Comparison of ENCODE assay signal across 13 mouse cellular contexts in genomic region chr13:6029461-6029860, GRCm38 (mm10).
A peak's percentile ranks its signal among the peaks of the same experiment; 100 is the strongest.
DNase-seq lines count a peak whose midpoint lies in the region; ATAC-seq lines count a peak whose summit lies in the region.
"Had no signal": no experiment of that assay in that cellular context is flagged by ENCODE, and none has a peak within 500 bp of the region (broad histone marks: within the 10 kb centered on the region; RNA-seq: fewer than 3 reads in every experiment).

No protein-coding gene starts in this region.

- H3K9me3 ChIP-seq in hindbrain, embryonic 11.5 days (ENCODE audit: control insufficient read depth, low read length): no peaks in the 10 kb centered on the region
- no peaks in the 10 kb centered on the region for H3K9me3 ChIP-seq in hindbrain, embryonic 13.5 days
- no peaks in the 10 kb centered on the region for H3K9me3 ChIP-seq in limb, embryonic 11.5 days (ENCODE audit: control insufficient read depth, low read length)
- H3K9me3 ChIP-seq in stomach, embryonic 16.5 days (replicated peaks; ENCODE audit: control insufficient read depth, low read length): no peaks in the 10 kb centered on the region
- H3K9me3 ChIP-seq in kidney, embryonic 16.5 days (ENCODE audit: low read length): no peaks in the 10 kb centered on the region
- H3K9me3 ChIP-seq: embryonic facial prominence, embryonic 12.5 days; neural tube, embryonic 13.5 days had no signal

- WGBS in hindbrain, embryonic 11.5 days: 78% methylated on average over 6 of the region's 6 CpGs
- 84% methylated on average over 6 of the region's 6 CpGs for WGBS in hindbrain, embryonic 13.5 days
- 17% methylated on average over 6 of the region's 6 CpGs for WGBS in limb, embryonic 11.5 days
- 68% methylated on average over 6 of the region's 6 CpGs for WGBS in stomach, embryonic 16.5 days
- WGBS in kidney, embryonic 16.5 days: 82% methylated on average over 6 of the region's 6 CpGs

- H3K4me1 ChIP-seq in hindbrain, embryonic 11.5 days (replicated peaks; ENCODE audit: control insufficient read depth, insufficient read depth, low read length): no peaks in the 10 kb centered on the region
- H3K4me1 ChIP-seq in hindbrain, embryonic 13.5 days (replicated peaks): 0 out of 2 replicates have a peak, but pooled peaks cover 2% of the 10 kb centered on the region
- peaks cover 4% of the 10 kb centered on the region; the same call in 1 of the 2 replicates for H3K4me1 ChIP-seq in limb, embryonic 11.5 days (ENCODE audit: control insufficient read depth, insufficient read depth, low read length)
- H3K4me1 ChIP-seq in stomach, embryonic 16.5 days (ENCODE audit: control insufficient read depth, insufficient read depth, low read length): no peaks in the 10 kb centered on the region
- H3K4me1 ChIP-seq in kidney, embryonic 16.5 days (ENCODE audit: insufficient read depth, low read length): no peaks in the 10 kb centered on the region
- H3K4me1 ChIP-seq: neural tube, embryonic 13.5 days had no signal

- H3K9ac ChIP-seq in hindbrain, embryonic 11.5 days (ENCODE audit: low read depth, low read length): no peak overlapping the region
- H3K9ac ChIP-seq in hindbrain, embryonic 13.5 days: no peak overlapping the region
- H3K9ac ChIP-seq in limb, embryonic 11.5 days (ENCODE audit: low read length): no peak overlapping the region
- H3K9ac ChIP-seq in stomach, embryonic 16.5 days (ENCODE audit: low read length): no peak overlapping the region
- no peak overlapping the region for H3K9ac ChIP-seq in kidney, embryonic 16.5 days (replicated peaks; ENCODE audit: low read length)
- H3K9ac ChIP-seq: embryonic facial prominence, embryonic 12.5 days; neural tube, embryonic 13.5 days had no signal

- no peaks in the 10 kb centered on the region for H3K27me3 ChIP-seq in hindbrain, embryonic 11.5 days (ENCODE audit: control insufficient read depth, insufficient read depth, low read length)
- H3K27me3 ChIP-seq in hindbrain, embryonic 13.5 days: no peaks in the 10 kb centered on the region
- no peaks in the 10 kb centered on the region for H3K27me3 ChIP-seq in limb, embryonic 11.5 days (ENCODE audit: control insufficient read depth, insufficient read depth, low read length)
- H3K27me3 ChIP-seq in stomach, embryonic 16.5 days (ENCODE audit: control insufficient read depth, insufficient read depth, low read length): no peaks in the 10 kb centered on the region
- no peaks in the 10 kb centered on the region for H3K27me3 ChIP-seq in kidney, embryonic 16.5 days (ENCODE audit: insufficient read depth, low read length)
- H3K27me3 ChIP-seq: embryonic facial prominence, embryonic 12.5 days; neural tube, embryonic 13.5 days had no signal

- no peaks in the 10 kb centered on the region for H3K36me3 ChIP-seq in hindbrain, embryonic 11.5 days (ENCODE audit: control insufficient read depth, insufficient read depth, low read length)
- no peaks in the 10 kb centered on the region for H3K36me3 ChIP-seq in hindbrain, embryonic 13.5 days
- H3K36me3 ChIP-seq in limb, embryonic 11.5 days (ENCODE audit: control insufficient read depth, insufficient read depth, low read length): no peaks in the 10 kb centered on the region
- H3K36me3 ChIP-seq in stomach, embryonic 16.5 days (ENCODE audit: control insufficient read depth, insufficient read depth, low read length): no peaks in the 10 kb centered on the region
- H3K36me3 ChIP-seq in kidney, embryonic 16.5 days (ENCODE audit: insufficient read depth, low read length): no peaks in the 10 kb centered on the region
- H3K36me3 ChIP-seq: embryonic facial prominence, embryonic 12.5 days; neural tube, embryonic 13.5 days had no signal

- peak; percentile 32 for DNase-seq in hindbrain, embryonic 11.5 days (ENCODE audit: low spot score)
- peak; percentile 72 for DNase-seq in embryo, embryonic 10.5 days (ENCODE audit: low spot score)
- peak; percentile 67 for DNase-seq in limb, embryonic 11.5 days (ENCODE audit: low spot score)
- DNase-seq in gastrocnemius, adult 8-10 months (ENCODE audit: low spot score in 2 of 2): no peak
- DNase-seq: cerebellum, adult 18-20 months; kidney, postnatal 4 days; lung, adult 2 months had no signal

- H3K27ac ChIP-seq in hindbrain, embryonic 11.5 days (ENCODE audit: low read depth, low read length): no peak overlapping the region
- H3K27ac ChIP-seq in hindbrain, embryonic 13.5 days: no peak overlapping the region
- H3K27ac ChIP-seq in limb, embryonic 11.5 days (replicated peaks; ENCODE audit: low read depth, low read length): no peak overlapping the region
- peak overlapping the region; percentile 84 for H3K27ac ChIP-seq in stomach, embryonic 16.5 days (ENCODE audit: low read length)
- H3K27ac ChIP-seq in kidney, embryonic 16.5 days (ENCODE audit: low read length): no peak overlapping the region
- H3K27ac ChIP-seq: embryonic facial prominence, embryonic 12.5 days; neural tube, embryonic 13.5 days had no signal

- H3K4me2 ChIP-seq in hindbrain, embryonic 11.5 days (replicated peaks; ENCODE audit: low read depth, low read length): no peak overlapping the region
- H3K4me2 ChIP-seq in hindbrain, embryonic 13.5 days: no peak overlapping the region
- no peak overlapping the region for H3K4me2 ChIP-seq in limb, embryonic 11.5 days (ENCODE audit: low read depth, severe bottlenecking)
- H3K4me2 ChIP-seq in stomach, embryonic 16.5 days (ENCODE audit: low read depth, low read length): no peak overlapping the region
- no peak overlapping the region for H3K4me2 ChIP-seq in kidney, embryonic 16.5 days (replicated peaks; ENCODE audit: low read depth, low read length)
- H3K4me2 ChIP-seq: embryonic facial prominence, embryonic 12.5 days; midbrain, embryonic 11.5 days; neural tube, embryonic 13.5 days had no signal

- no peak for ATAC-seq in hindbrain, embryonic 11.5 days (ENCODE audit: low FRiP score)
- no peak for ATAC-seq in hindbrain, embryonic 13.5 days (ENCODE audit: low FRiP score)
- ATAC-seq in limb, embryonic 11.5 days (ENCODE audit: insufficient number of reproducible peaks, low FRiP score, low TSS enrichment, low read depth): peak; percentile 67; the same call in 1 of the 2 replicates
- ATAC-seq in stomach, embryonic 16.5 days (ENCODE audit: insufficient read depth, low FRiP score): no peak
- ATAC-seq in kidney, embryonic 16.5 days (ENCODE audit: low FRiP score, low TSS enrichment): no peak

- no peak overlapping the region for H3K4me3 ChIP-seq in hindbrain, embryonic 11.5 days (ENCODE audit: low read depth, low read length)
- no peak overlapping the region for H3K4me3 ChIP-seq in hindbrain, embryonic 13.5 days
- H3K4me3 ChIP-seq in limb, embryonic 11.5 days (ENCODE audit: low read depth, low read length): no peak overlapping the region
- no peak overlapping the region for H3K4me3 ChIP-seq in stomach, embryonic 16.5 days (replicated peaks; ENCODE audit: low read length)
- H3K4me3 ChIP-seq in kidney, embryonic 16.5 days (ENCODE audit: low read length): no peak overlapping the region
- H3K4me3 ChIP-seq: embryonic facial prominence, embryonic 12.5 days; neural tube, embryonic 13.5 days had no signal

Comparison
In these comparisons a context has a peak if more than half of its experiments do, and no peak if none do; other contexts are left out.
1. DNase-seq: peak in hindbrain, embryonic 11.5 days (single experiment), embryo, embryonic 10.5 days (single experiment) and limb, embryonic 11.5 days (single experiment); none in gastrocnemius, adult 8-10 months (0 of 2).